Mouse (Mus musculus): Measurements from ENCODE around the gene Cox7a2.

Gene Cox7a2

DNA sequence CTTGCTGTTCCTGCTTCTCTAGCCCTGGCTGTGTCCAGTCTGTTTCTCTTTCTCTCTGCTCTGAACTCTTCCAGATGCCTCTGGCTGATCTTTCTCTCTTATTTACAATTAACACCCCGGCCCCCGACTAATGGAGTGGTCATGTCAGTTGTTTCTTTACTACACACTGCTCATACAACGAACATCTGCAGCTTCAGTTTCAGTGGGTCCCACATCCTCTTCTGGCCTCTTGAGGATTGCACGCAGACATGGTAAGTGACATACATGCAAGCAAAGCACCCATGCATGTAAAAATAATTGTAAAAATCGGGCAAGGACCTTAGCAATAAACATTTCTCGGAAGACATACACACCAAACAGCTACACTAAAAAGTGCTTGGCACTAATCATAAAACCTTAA, 24.1 kb downstream of the Cox7a2 start:
- in situ Hi-C loops (cut with MboI; ENCODE audit: low sequenced_read_pairs): no loop called here

DNA sequence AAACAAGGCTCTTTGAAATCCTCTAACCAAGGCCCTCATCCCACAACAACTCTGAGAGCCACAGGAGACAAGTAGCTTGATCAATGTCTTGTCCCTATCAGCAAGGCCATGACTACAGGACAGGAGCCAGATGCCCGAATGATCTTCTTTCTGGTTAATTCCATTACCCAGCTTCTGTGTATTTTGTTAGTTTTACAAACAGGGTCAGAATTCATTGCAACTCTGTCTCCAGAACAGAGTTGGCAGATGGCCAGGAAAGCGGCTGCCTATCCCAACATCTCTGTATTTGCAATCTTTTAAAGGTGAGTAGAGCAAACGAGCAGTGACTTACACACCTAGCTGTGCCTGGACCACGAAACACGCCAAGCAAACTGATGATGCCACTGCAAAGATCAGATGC, 29.4 kb downstream of the Cox7a2 start:
- in situ Hi-C loops (cut with MboI; ENCODE audit: low sequenced_read_pairs): no loop called here

DNA sequence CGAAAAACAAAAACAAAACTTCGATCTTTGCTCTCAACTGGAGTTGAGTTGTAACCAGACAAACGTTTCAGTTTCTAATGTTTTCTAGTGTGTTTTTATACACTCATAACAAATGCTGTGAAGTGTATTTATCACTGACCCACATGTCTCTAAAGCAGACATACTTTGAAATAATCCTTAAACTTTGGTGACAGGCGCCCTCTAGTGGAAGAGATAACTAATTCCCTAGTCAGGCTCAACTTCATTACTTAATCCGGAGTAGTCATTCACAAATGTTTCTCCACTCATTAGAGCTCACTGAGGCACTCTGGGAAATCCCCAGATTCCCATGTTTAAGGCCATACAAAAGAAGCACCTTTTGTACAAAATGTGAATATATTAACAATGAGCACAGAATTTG, 36.6 kb downstream of the Cox7a2 start:
- in situ Hi-C loops (cut with MboI; ENCODE audit: low sequenced_read_pairs): loop anchor here (25.0 kb wide), 1 partner anchor 686 kb away; no protein-coding TSS in a partner anchor

DNA sequence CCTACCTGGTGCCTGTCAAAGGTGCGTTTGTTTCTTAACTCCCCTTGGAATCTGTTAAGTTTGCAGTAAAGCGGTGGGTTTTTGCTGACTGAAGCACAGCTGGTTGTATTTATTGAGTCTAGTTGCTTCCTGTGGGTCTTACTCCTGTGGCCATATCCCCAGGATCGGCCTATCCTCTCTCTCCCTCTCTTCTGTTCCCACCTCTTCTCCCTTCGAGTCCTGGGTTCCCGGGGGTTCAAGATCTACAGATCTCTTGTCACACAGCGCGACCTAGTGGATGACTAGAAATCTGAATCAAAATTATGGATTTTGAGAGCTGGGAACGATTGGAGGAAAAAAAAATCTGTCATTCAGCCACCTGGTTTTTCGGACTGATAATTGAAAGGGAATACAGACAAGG, 38.6 kb downstream of the Cox7a2 start:
- in situ Hi-C loops (cut with MboI; ENCODE audit: low sequenced_read_pairs): loop anchor here (25.0 kb wide), 1 partner anchor 684 kb away; no protein-coding TSS in a partner anchor

DNA sequence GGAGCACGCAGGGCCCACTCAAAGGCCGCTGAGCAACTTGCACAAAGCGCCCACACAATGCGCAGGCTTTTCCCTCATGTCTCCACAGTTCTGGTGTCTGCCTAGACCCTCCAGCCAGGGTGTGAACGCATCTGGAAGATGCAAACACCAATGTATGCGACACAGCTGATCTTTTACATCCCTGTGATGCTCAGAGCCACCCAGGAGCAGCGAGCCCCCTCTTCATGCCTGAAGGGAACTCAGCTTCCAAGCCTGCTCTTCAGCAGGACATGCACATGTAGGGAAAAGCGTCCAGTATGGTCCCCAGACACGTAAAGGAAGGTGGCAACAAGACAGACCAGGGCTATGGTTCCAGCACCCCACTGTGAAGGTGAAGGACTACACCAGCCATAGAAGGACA, 39.5 kb downstream of the Cox7a2 start:
- in situ Hi-C loops (cut with MboI; ENCODE audit: low sequenced_read_pairs): loop anchor here (25.0 kb wide), 1 partner anchor 683 kb away; no protein-coding TSS in a partner anchor

DNA sequence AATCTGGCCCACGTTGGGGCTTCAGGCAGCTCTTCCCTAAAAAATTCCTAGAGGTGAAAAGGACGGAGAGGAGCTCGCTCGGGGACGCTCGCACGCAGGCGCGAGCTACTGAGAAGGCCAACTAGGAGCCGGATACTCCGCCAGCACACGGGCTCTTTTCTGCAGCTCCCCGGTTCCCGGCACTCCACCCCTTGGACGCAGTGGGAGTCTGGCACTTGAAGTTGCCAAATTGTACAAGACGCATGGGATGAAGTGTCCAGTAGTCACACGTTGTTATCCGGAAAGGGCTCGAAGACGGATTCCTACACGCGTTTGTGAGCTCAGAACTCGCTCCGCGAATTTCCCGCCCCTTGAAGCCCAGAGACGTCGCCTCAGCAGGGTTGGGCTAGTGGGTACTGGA, 40.2 kb downstream of the Cox7a2 start:
- in situ Hi-C loops (cut with MboI; ENCODE audit: low sequenced_read_pairs): loop anchor here (10.0 to 25.0 kb wide), 2 partner anchors 682 to 935 kb away; no protein-coding TSS in a partner anchor

DNA sequence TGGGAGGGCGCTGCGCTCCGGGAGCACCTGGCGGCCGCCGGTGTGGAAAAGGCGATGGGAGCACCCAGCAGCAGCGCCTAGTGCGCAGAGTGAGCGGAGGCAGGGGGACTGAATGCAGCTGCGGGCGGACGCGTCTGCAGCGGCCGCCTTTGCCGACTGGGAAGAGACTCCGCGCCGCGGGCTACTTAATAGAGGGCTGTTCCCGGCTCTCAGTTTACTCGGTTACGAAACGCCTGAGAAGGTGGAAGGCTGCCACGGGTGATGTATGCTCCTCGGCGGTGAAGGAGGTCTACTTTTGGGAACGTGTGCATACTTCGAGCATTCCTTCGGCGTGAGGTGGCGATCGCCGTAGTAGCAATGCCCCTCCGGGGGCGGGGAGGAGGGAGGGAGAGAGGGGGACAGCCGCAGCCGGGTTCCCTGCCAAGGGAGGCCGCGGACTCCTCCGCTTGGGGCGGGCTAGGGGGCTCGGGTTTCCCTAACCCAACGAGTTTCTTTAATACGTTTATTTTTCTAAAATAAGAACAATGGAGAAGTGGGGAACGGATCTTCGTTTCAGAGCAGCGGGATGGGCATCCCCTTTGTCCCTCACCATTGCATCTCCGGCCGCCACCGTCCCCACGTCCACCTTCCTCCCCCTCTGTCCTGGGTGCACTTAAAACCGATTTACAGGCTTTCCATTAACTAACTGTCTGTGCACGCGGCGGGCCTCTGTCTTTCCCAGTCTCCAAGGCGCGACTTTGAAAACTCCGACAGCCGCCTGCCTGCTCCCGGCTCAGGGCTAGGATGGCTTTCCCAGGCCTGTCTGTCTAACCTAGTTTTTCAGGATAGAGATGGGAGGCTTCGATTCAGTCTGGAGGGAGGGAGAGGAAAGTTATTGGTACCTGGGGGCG, 41.0 kb downstream of the Cox7a2 start, which contains the start of gene Col12a1:
Gene Col12a1, minus strand, starts transcription at position 351 of the 890 bp plus-strand sequence.
- in situ Hi-C loops (cut with MboI; ENCODE audit: low sequenced_read_pairs): loop anchor here (10.0 to 25.0 kb wide), 2 partner anchors 681 to 934 kb away; no protein-coding TSS in a partner anchor

DNA sequence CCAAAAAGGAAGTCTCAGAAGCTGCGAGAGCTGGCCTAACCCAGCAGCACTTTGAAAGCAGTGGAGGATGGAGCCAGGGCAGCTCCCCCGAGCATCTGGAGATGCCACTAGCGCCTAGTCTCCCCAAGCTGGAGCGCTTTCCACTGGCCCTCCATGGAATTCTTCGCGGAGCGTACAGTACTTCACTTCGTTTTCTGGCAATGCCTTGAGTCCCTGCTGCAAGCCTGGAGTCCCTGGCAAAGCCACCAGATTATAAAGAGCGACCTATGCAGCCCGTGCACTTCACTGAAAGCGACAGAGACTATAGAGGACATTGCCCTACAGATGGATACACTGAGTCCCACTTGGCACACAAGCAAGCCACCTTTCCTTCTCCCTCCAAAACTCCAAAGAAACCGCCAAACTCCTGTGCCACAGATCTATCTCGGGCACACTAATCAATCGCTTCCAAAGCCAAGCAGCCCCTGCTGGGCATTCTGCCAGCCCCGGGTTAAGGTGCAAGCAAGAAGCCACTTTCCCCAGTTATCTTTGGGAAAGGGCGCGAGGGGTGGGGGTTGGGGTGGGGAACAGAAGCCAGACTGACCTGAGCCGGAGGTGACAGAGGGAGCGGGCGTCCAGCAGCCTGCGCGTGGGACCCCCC, 41.7 kb downstream of the Cox7a2 start:
- in situ Hi-C loops (cut with MboI; ENCODE audit: low sequenced_read_pairs): loop anchor here (10.0 to 25.0 kb wide), 2 partner anchors 681 to 933 kb away; no protein-coding TSS in a partner anchor

DNA sequence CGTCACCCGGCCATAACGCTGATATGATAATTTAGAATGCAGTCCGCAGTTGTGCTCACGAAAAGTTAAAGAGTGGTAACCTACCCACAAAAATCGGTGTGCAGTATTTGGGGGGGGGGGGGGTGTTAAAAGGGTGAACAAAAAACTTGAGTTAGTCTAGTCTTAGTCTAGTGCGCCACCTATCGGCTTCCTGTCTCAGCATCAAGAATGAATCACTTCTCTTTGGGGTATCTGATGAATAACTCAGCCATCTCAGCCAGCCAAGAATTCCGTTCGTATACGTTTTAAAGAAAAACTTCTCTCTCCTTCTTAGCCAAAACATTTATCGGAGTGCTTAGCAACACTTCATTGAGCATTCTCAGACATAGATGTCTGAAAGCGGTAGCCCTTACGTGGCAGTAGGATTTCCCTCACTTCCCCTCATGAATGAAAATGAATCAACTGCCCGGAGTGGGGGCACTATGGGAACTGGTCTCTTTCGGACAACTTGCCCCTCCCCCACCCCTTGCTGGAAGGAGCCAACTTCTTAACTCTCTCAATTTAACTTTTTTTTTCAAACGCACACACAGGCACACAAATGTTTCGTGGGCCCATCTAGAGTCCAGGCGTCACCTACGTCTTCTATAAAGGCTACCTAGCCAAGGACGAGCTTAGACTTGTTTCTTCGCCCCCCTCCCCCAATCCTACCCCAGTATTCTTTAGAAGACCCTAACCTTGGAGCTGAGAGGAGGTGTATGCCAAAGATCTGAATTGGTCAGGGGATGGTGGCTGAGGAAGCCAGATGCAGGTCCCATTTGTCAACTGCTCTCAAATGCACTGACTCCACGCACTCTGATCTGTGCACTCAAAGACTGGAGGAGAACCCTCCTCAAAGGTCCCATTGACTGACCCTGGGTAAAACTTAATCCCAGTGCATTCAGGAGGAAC, 42.5 kb downstream of the Cox7a2 start:
- in situ Hi-C loops (cut with MboI; ENCODE audit: low sequenced_read_pairs): loop anchor here (10.0 to 25.0 kb wide), 2 partner anchors 680 to 932 kb away; no protein-coding TSS in a partner anchor

DNA sequence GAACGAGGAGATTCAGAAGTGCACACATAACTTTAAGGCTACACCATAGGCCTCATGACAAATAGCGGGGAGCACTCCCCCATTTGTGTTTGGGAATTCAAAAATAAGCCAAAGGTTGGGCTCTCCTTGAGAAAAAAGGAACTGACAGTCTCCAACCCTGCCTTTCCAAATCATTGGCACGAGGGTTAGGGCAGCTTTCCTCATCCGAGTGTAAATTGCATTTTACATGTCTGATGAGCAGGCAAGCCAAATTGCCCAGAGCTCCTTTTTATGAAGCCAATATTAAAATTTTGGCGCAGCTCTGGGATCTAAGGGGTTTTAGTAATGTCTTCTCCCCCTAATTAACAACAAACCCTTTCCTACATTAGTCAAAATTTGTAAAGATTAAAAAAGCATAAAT, 43.2 kb downstream of the Cox7a2 start:
- in situ Hi-C loops (cut with MboI; ENCODE audit: low sequenced_read_pairs): loop anchor here (10.0 to 25.0 kb wide), 2 partner anchors 679 to 932 kb away; no protein-coding TSS in a partner anchor

DNA sequence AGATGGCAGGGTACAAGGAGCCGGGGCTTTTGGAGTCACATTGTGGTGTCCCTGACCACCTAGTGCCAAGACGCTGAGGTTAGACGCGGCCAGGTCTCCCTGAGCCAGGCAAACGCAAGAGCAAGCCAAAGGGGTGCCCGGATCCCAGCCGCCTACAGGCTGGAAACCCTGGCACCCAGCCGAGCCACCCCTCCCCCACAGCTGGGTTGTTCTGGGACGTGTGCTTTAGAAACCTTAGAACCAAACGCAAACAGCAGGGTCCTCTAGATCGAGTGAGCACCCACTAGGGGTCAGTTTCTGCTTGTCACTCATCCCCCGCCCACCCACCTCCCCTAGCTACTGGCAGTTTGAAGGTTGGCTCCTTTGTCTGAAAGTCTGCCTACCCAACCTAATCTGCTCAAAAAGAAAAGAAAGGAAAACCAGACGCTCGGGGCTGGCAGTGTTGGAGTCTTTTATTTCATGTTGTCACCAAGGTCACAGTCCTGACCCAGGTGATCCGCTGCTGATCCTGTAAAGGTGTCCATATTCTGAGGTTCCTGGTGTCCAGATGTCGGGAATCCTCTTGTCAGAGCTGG, 45.1 kb downstream of the Cox7a2 start:
- in situ Hi-C loops (cut with MboI; ENCODE audit: low sequenced_read_pairs): loop anchor here (10.0 to 25.0 kb wide), 2 partner anchors 677 to 930 kb away; no protein-coding TSS in a partner anchor
